Mouse (Mus musculus): ENCODE measurements around the gene Foxe1. TPM values are rescaled to one million over a fixed set of nuclear protein-coding genes. Genes with fewer than 3 reads are reported as not detected.

Foxe1 gene
- total and polyA plus RNA-seq, 3 experiments: 0.04 TPM; not detected in 2

GRCm38 (mm10) chr4:46345056-46345772 is 1.8 kb downstream of the Foxe1 start:
- H3K27me3 ChIP-seq (ENCODE audit: control insufficient read depth in 1 of 2, insufficient read depth in 2 of 2, low read length in 2 of 2): peaks cover 2 to 14% of the 10 kb centered on the region in 2 experiments; a peak in 3 of 4 replicates
- H3K9ac ChIP-seq (ENCODE audit: control insufficient read depth, low read depth, low read length, poor library complexity, severe bottlenecking): no peak overlapping the region
- H3K4me3 ChIP-seq (ENCODE audit: control insufficient read depth in 1 of 2, insufficient read depth in 1 of 2, low read depth in 2 of 2, low read length in 2 of 2): no peak overlapping the region
- DNase-seq (ENCODE audit: low read depth, low spot score): no peak
- no peaks in the 10 kb centered on the region for H3K4me1 ChIP-seq (ENCODE audit: control insufficient read depth in 1 of 2, insufficient read depth in 2 of 2, low read length in 2 of 2)
- H3K36me3 ChIP-seq (ENCODE audit: control insufficient read depth in 1 of 2, insufficient read depth in 2 of 2, low read length in 2 of 2): no peaks in the 10 kb centered on the region
- TF ChIP-seq NELFE (IDR thresholded peaks at IDR 0.05; ENCODE audit: low read depth, low read length): no peak
- TF ChIP-seq MAFK (IDR thresholded peaks at IDR 0.05; ENCODE audit: borderline replicate concordance, low read depth, low read length): no peak
- no peak for TF ChIP-seq ELF1 (IDR thresholded peaks at IDR 0.05; ENCODE audit: low read depth, low read length)
- no peak for TF ChIP-seq EP300 (IDR thresholded peaks at IDR 0.05; ENCODE audit: low read depth in 1 of 2, low read length in 2 of 2)
- TF ChIP-seq USF2 (IDR thresholded peaks at IDR 0.05; ENCODE audit: borderline replicate concordance in 1 of 2, insufficient read depth in 1 of 2, low read depth in 1 of 2, low read length in 2 of 2): no peak
- no peak for TF ChIP-seq HCFC1 (IDR thresholded peaks at IDR 0.05; ENCODE audit: low read depth, low read length)
- no peak for TF ChIP-seq POLR2A (IDR thresholded peaks at IDR 0.05; ENCODE audit: control insufficient read depth in 1 of 2, insufficient read depth in 1 of 2, low read depth in 1 of 2, low read length in 2 of 2, poor library complexity in 1 of 2)
- TF ChIP-seq MXI1 (IDR thresholded peaks at IDR 0.05; ENCODE audit: low read depth, low read length): no peak
- TF ChIP-seq MEF2A (IDR thresholded peaks at IDR 0.05; ENCODE audit: extremely low read depth, insufficient replicate concordance, low read depth, low read length, poor library complexity, severe bottlenecking): no peak
- no peak for TF ChIP-seq CTCF (IDR thresholded peaks at IDR 0.05 in 2 of 3, conservative IDR thresholded peaks at IDR 0.05 in 1 of 3; ENCODE audit: control insufficient read depth in 1 of 3, insufficient read depth in 1 of 3, low read depth in 2 of 3, low read length in 3 of 3, poor library complexity in 1 of 3, severe bottlenecking in 1 of 3)
- TF ChIP-seq ZC3H11A (IDR thresholded peaks at IDR 0.05; ENCODE audit: low read depth, low read length): no peak
- TF ChIP-seq UBTF (IDR thresholded peaks at IDR 0.05; ENCODE audit: borderline replicate concordance, insufficient read depth, low read depth, low read length): no peak
- TF ChIP-seq ZNF384 (IDR thresholded peaks at IDR 0.05; ENCODE audit: low read depth, low read length): no peak
- no peak for TF ChIP-seq MAX (IDR thresholded peaks at IDR 0.05; ENCODE audit: low read length)
- no peaks in the 10 kb centered on the region for H3K79me2 ChIP-seq (ENCODE audit: control insufficient read depth, insufficient read depth, low read length, poor library complexity)
- no peaks in the 10 kb centered on the region for H3K9me3 ChIP-seq (replicated peaks; ENCODE audit: insufficient read depth, low read length)
- H3K27ac ChIP-seq (ENCODE audit: control insufficient read depth, low read depth, low read length): no peak overlapping the region

DNA sequence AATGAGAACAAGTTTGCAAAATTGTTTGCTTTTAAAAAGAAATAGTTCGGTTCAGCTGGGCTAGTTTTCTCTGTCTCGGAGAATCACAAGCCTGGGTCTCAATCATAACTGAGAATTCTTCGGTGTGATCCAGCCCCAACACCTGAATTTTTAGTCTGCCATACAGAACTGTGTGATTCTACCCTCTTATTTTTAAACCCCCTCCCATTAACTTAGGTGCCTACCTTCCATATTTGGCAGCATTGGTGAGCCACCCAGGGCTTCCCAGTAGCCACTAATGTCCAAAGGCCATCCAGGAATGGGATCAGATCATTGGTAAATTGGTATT is 2.3 kb downstream of the Foxe1 start:
- H3K27me3 ChIP-seq (ENCODE audit: control insufficient read depth in 1 of 2, insufficient read depth in 2 of 2, low read length in 2 of 2): peaks cover 2 to 17% of the 10 kb centered on the region in 2 experiments; a peak in 3 of 4 replicates
- H3K4me1 ChIP-seq (ENCODE audit: control insufficient read depth in 1 of 2, insufficient read depth in 2 of 2, low read length in 2 of 2): no peaks in the 10 kb centered on the region
- no peaks in the 10 kb centered on the region for H3K36me3 ChIP-seq (ENCODE audit: control insufficient read depth in 1 of 2, insufficient read depth in 2 of 2, low read length in 2 of 2)
- no peaks in the 10 kb centered on the region for H3K9me3 ChIP-seq (replicated peaks; ENCODE audit: insufficient read depth, low read length)
- no peak overlapping the region for H3K4me3 ChIP-seq (ENCODE audit: control insufficient read depth in 1 of 2, insufficient read depth in 1 of 2, low read depth in 2 of 2, low read length in 2 of 2)
- TF ChIP-seq TBP (IDR thresholded peaks at IDR 0.05; ENCODE audit: low read depth, low read length) (no peak), ZMIZ1 (IDR thresholded peaks at IDR 0.05; ENCODE audit: low read depth, low read length) (no peak), MAX (IDR thresholded peaks at IDR 0.05; ENCODE audit: low read length) (no peak), RAD21 (IDR thresholded peaks at IDR 0.05; ENCODE audit: low read depth, low read length) (no peak), E2F4 (IDR thresholded peaks at IDR 0.05; ENCODE audit: borderline replicate concordance, low read depth, low read length) (no peak), NRF1 (IDR thresholded peaks at IDR 0.05; ENCODE audit: insufficient read depth, low read depth, low read length, poor library complexity, severe bottlenecking) (no peak), ZNF384 (IDR thresholded peaks at IDR 0.05; ENCODE audit: low read depth, low read length) (no peak)
- no peak overlapping the region for H3K27ac ChIP-seq (ENCODE audit: control insufficient read depth, low read depth, low read length)
- no peak overlapping the region for H3K9ac ChIP-seq (ENCODE audit: control insufficient read depth, low read depth, low read length, poor library complexity, severe bottlenecking)
- no peak for DNase-seq (ENCODE audit: low read depth, low spot score)
- no peaks in the 10 kb centered on the region for H3K79me2 ChIP-seq (ENCODE audit: control insufficient read depth, insufficient read depth, low read length, poor library complexity)

All from MEL (cell line).